Mouse (Mus musculus) heart, embryonic 14.5 days (tissue): ENCODE results near the gene 0610037L13Rik. TPM values are rescaled to one million over a fixed set of nuclear protein-coding genes. Genes with fewer than 3 reads are reported as not detected.

Experiments used
- ATAC-seq: fragments of 200-750 bp; cut with Nextera tagmentation; 2 replicates; pipeline ENCODE4 v1.8.0; 2017; ENCODE audit warnings: low read depth, moderate TSS enrichment; ENCODE audit not compliant: insufficient number of reproducible peaks, insufficient read depth, low FRiP score
- H3K27ac ChIP-seq, 2 experiments: fragments of 200-500 bp in 1 of 2; fragments of 300-500 bp in 1 of 2; sonication (generic) in 1 of 2; replicated peaks in 1 of 2; 2 replicates each; pipeline ENCODE4 v1.5.1; 2012 to 2014; ENCODE audit warnings: low read depth in 2 of 2, low read length in 2 of 2, control low read depth in 1 of 2, mild to moderate bottlenecking in 1 of 2, mixed read lengths in 1 of 2; ENCODE audit not compliant: control insufficient read depth in 1 of 2, insufficient read depth in 1 of 2
- H3K27me3 ChIP-seq: fragments of 300-500 bp; sonication (generic); 2 replicates; pipeline ENCODE4 v1.6.1; 2014; ENCODE audit warnings: mild to moderate bottlenecking, low read length, control low read depth; ENCODE audit not compliant: control insufficient read depth, insufficient read depth
- H3K36me3 ChIP-seq: fragments of 300-500 bp; sonication (generic); 2 replicates; pipeline ENCODE4 v1.6.1; 2014; ENCODE audit warnings: mild to moderate bottlenecking, control low read depth, low read length, mixed read lengths; ENCODE audit not compliant: control insufficient read depth, insufficient read depth
- H3K4me1 ChIP-seq, 2 experiments: fragments of 200-500 bp in 1 of 2; fragments of 300-500 bp in 1 of 2; sonication (generic) in 1 of 2; 2 replicates each; pipeline ENCODE4 v1.6.1; 2012 to 2014; ENCODE audit warnings: low read length in 2 of 2, control low read depth in 1 of 2, mixed read lengths in 1 of 2; ENCODE audit not compliant: control insufficient read depth in 2 of 2, insufficient read depth in 2 of 2
- H3K4me2 ChIP-seq: fragments of 300-500 bp; sonication (generic); 2 replicates; pipeline ENCODE4 v1.6.1; 2014; ENCODE audit warnings: mild to moderate bottlenecking, low read length
- H3K4me3 ChIP-seq, 2 experiments: fragments of 200-500 bp in 1 of 2; fragments of 300-500 bp in 1 of 2; sonication (generic) in 1 of 2; 2 replicates each; pipeline ENCODE4 v1.5.1; 2012 to 2014; ENCODE audit warnings: low read length in 2 of 2, mild to moderate bottlenecking in 2 of 2, control low read depth in 1 of 2, low read depth in 1 of 2, moderate library complexity in 1 of 2; ENCODE audit not compliant: control insufficient read depth in 1 of 2, insufficient read depth in 1 of 2
- H3K9ac ChIP-seq: fragments of 300-500 bp; sonication (generic); 2 replicates; pipeline ENCODE4 v1.6.1; 2014; ENCODE audit warnings: mild to moderate bottlenecking, low read length
- H3K9me3 ChIP-seq: fragments of 300-500 bp; sonication (generic); 2 replicates; pipeline ENCODE4 v1.6.1; 2016; ENCODE audit warnings: low read length, control low read depth; ENCODE audit not compliant: control insufficient read depth
- WGBS: fragments of 180-500 bp; shearing (Covaris S2); extraction: QIAGEN DNeasy Blood & Tissue Kit; methylation state at CpG from one replicate; pipeline ENCODE4 v1.1.7; 2014; 5-methylcytosine and 5-hydroxymethylcytosine counted together
- polyA plus RNA-seq: library from polyadenylated mRNA; unstranded; fragments of >200 nt; fragmentation: Nextera tagmentation; extraction: Ambion mirVana; gene quantifications from 2 replicates; pipeline ENCODE4 v1.2.1, GENCODE M21; 2014

0610037L13Rik gene
- polyA plus RNA-seq, 1 experiment from 2014 or later, result 110 TPM

DNA sequence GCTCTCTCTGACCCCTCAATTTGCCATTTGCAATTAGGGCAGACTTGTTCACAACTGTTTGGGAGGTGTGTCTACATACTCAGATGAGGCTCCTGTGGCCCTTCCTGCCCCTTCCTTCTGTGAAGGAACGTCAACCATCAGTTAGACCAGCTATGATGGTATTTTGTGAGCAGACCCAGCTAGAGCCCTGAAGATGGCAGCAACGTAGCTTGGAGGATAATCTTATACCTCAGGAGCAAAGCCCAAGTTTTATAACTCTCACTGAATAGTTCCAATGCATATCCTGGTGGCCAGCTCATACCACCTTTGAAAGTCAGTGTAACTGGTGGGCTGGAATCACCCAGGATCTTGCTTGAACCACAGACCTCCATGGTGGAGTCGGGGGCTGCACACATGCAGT lies 41.8 kb downstream of the 0610037L13Rik start:
- no peak overlapping the region for H3K9ac ChIP-seq
- no peaks in the 10 kb centered on the region for H3K4me1 ChIP-seq
- no peak overlapping the region for H3K27ac ChIP-seq
- no peaks in the 10 kb centered on the region for H3K27me3 ChIP-seq
- ATAC-seq, result no peak
- no peak overlapping the region for H3K4me2 ChIP-seq
- no peaks in the 10 kb centered on the region for H3K36me3 ChIP-seq
- 70% methylated on average over 3 of the region's 3 CpGs for WGBS
- H3K4me3 ChIP-seq, result no peak overlapping the region
- H3K9me3 ChIP-seq, result no peaks in the 10 kb centered on the region

DNA sequence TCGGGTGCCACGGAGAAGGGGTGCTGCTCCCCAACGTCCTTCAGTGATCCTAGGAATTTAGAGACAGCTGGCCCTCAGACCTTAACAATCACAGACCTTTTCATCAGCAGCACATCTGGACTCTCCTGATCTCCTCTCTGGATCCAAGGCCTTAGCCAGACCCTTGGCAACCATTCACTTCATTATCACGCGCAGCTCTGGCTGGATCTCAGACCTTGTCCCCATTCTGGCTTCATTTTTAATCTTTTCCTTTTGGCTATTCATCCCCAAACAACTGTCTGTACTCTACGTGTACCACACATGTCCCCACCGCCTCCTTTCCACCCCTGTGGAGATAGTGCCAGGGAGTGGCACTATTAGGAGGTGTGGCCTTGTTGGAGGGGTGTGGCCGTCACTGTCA lies 43.6 kb downstream of the 0610037L13Rik start:
- whole genome bisulfite sequencing, result 71% methylated on average over 8 of the region's 8 CpGs
- H3K36me3 ChIP-seq, result no peaks in the 10 kb centered on the region
- H3K27me3 ChIP-seq, result no peaks in the 10 kb centered on the region
- ATAC-seq, result no peak
- no peaks in the 10 kb centered on the region for H3K9me3 ChIP-seq
- no peak overlapping the region for H3K4me3 ChIP-seq
- no peaks in the 10 kb centered on the region for H3K4me1 ChIP-seq
- no peak overlapping the region for H3K4me2 ChIP-seq
- no peak overlapping the region for H3K27ac ChIP-seq
- no peak overlapping the region for H3K9ac ChIP-seq

- WGBS, result 71% methylated on average over 3 of the region's 3 CpGs
- H3K9me3 ChIP-seq, result no peaks in the 10 kb centered on the region
- no peak for ATAC-seq
Observed at GRCm38 (mm10) chr4:107935254-107935653, 45.6 kb downstream of the 0610037L13Rik start.

DNA sequence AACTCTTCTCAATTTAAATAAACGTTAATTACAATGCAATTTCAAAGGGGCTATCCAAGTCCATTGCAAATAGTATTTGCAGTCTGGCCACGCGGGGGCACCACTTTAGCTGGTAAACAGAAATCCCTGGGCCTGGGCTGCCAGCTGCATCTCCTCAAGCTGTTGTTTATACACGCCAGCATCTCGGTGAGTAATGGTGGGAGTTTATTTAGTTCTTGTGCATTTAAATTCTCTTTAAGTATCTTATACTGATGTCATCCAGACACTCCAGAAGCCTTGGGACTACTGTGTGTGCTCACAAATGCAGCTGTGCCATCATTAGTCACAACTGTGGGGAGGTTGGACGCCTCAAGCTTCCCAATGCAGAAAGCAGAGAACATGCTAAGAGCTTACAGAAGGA lies 47.7 kb downstream of the 0610037L13Rik start:
- ATAC-seq, result no peak
- H3K9ac ChIP-seq, result no peak overlapping the region
- H3K4me1 ChIP-seq, result no peaks in the 10 kb centered on the region
- H3K4me2 ChIP-seq, result no peak overlapping the region
- H3K4me3 ChIP-seq, result no peak overlapping the region
- H3K27ac ChIP-seq, result no peak overlapping the region
- H3K27me3 ChIP-seq, result no peaks in the 10 kb centered on the region
- WGBS, result 22% methylated on average over 6 of the region's 6 CpGs
- H3K36me3 ChIP-seq, result no peaks in the 10 kb centered on the region
- H3K9me3 ChIP-seq, result no peaks in the 10 kb centered on the region

More at GRCm38 (mm10) chr4:107935254-107935653, 45.6 kb downstream of the 0610037L13Rik start:
- no peaks in the 10 kb centered on the region for H3K4me1 ChIP-seq
- no peak overlapping the region for H3K4me3 ChIP-seq
- H3K36me3 ChIP-seq, result no peaks in the 10 kb centered on the region
- H3K27ac ChIP-seq, result no peak overlapping the region
- H3K9ac ChIP-seq, result no peak overlapping the region
- H3K4me2 ChIP-seq, result no peak overlapping the region
- H3K27me3 ChIP-seq, result no peaks in the 10 kb centered on the region

DNA sequence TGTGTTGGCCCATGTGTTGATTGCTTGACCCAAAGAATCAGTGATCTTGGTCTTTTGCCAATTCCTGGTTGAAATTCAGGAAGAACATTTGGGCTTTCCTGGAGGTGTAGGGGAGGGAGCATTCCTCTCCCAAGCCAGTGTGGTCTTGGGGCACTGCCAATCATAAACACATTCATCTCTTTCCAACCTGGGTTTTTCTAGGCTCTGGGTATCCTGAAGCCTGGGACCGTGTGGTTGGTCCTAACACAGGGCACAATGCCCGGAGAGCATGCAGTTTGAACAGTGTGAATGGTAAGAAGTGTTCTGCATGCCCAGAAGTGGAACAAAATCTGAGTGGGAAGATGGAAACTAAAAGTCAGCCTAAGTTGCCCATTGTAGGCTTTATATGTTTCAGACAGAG lies 48.5 kb downstream of the 0610037L13Rik start:
- Histone ChIP-seq H3K4me2 (no peak overlapping the region), H3K36me3 (no peaks in the 10 kb centered on the region), H3K27ac (no peak overlapping the region), H3K9me3 (no peaks in the 10 kb centered on the region), H3K9ac (no peak overlapping the region), H3K27me3 (no peaks in the 10 kb centered on the region), H3K4me3 (no peak overlapping the region), H3K4me1 (no peaks in the 10 kb centered on the region)
- no peak for ATAC-seq
- WGBS, result 72% methylated on average over 2 of the region's 2 CpGs

DNA sequence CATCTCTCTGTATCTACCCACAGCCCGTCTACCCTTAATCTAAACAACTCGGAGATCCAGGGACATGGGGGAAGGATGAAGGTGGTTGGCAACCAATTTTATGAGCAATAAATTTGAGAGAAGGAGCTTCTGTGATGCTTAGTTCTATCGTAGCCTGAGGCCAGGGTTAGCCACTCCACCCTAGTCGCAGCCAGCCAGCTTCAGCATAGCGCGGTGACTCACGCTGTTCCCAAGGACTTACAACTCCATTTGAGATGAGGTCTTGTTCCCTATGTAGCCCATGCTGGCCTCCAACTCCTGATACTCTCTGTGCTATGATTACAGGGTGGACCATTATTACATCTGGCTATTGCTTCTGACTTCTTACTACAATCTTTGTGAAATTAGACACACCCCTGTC lies 53.1 kb downstream of the 0610037L13Rik start:
- ATAC-seq, result no peak
- Histone ChIP-seq H3K27me3 (no peaks in the 10 kb centered on the region), H3K36me3 (no peaks in the 10 kb centered on the region), H3K4me3 (no peak overlapping the region), H3K27ac (no peak overlapping the region), H3K9ac (no peak overlapping the region), H3K4me1 (no peaks in the 10 kb centered on the region; a peak in 1 of 4 replicates), H3K4me2 (no peak overlapping the region), H3K9me3 (no peaks in the 10 kb centered on the region)
- 87% methylated on average over 7 of the region's 7 CpGs for WGBS

DNA sequence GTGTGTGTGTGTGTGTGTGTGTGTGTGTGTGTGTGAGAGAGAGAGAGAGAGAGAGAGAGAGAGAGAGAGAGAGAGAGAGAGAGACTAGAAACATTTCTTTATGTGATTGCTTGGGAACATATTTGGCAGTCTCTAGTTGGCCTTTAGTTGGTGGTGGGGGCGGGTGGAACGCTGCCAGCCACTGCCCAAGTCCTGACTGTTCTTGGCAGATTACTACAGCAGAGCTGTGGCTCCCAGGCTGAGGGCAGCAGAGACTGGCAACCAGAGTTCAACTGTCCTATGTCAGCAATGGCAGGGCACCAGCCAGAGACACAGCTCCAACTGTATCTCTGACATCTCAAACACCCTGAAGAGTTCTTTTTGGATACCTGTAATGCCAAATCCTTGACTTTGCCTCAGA lies 54.5 kb downstream of the 0610037L13Rik start:
- 55% methylated on average over 2 of the region's 2 CpGs for WGBS
- ATAC-seq, result no peak
- Histone ChIP-seq H3K4me3 (no peak overlapping the region), H3K36me3 (no peaks in the 10 kb centered on the region), H3K4me1 (no peaks in the 10 kb centered on the region; a peak in 1 of 4 replicates), H3K9me3 (no peaks in the 10 kb centered on the region), H3K27ac (no peak overlapping the region; a peak in 1 of 4 replicates), H3K4me2 (no peak overlapping the region), H3K27me3 (no peaks in the 10 kb centered on the region), H3K9ac (no peak overlapping the region)
